Mouse (Mus musculus): ENCODE measurements at regions not wholly inside any gene's neighbourhood (a gene's known extent, or its start where the extent isn't known, plus 50 kb on each side); places are given as distances from the start of the nearest gene placed in this dataset.

DNA sequence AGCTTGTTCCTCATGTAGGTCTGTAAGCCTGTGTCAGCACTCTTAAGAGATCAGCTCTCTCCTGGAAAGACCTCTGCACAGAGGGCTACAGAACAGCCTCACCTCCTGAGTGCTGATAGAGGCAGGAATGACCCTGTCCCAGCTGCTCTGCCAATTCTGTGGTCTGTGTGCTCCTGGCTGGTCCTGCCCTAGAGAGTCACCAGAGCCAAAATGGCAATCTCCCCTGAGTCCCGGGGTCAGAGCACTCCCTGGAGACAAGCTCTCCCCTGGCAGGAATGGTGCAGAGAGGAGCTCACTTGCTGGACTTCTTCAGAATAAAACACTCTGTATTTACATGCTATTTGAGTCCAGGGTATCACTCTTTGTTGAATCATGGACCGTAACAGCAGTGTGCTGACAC lies 149.9 kb upstream of the Slc4a7 start:
- Histone ChIP-seq H3K27ac (ENCODE audit: insufficient read depth, low read depth, low read length, poor library complexity, severe bottlenecking) (no peak overlapping the region), H3K9me3 (ENCODE audit: control insufficient read depth, insufficient read depth, low read depth, low read length) (no peaks in the 10 kb centered on the region), H3K4me3 (ENCODE audit: insufficient read depth in 1 of 2, low read depth in 1 of 2, low read length in 2 of 2, poor library complexity in 1 of 2, severe bottlenecking in 1 of 2) (no peak overlapping the region), H3K9ac (ENCODE audit: insufficient read depth, low read depth, low read length, poor library complexity, severe bottlenecking) (no peak overlapping the region), H3K36me3 (ENCODE audit: control insufficient read depth, insufficient read depth, low read length, poor library complexity, severe bottlenecking) (no peaks in the 10 kb centered on the region), H3K4me1 (ENCODE audit: control insufficient read depth in 2 of 2, insufficient read depth in 2 of 2, low read length in 2 of 2, poor library complexity in 1 of 2) (no peaks in the 10 kb centered on the region)
- in situ Hi-C loops (cut with MboI; ENCODE audit: low sequenced_read_pairs in 2 of 2, unreplicated experiment in 2 of 2): no loop called here
- TF ChIP-seq ZC3H11A (IDR thresholded peaks at IDR 0.05; ENCODE audit: borderline replicate concordance, low read depth, low read length) (no peak), CHD2 (IDR thresholded peaks at IDR 0.05; ENCODE audit: low read depth, low read length) (no peak), ZNF384 (IDR thresholded peaks at IDR 0.05; ENCODE audit: low read depth, low read length) (no peak), HCFC1 (IDR thresholded peaks at IDR 0.05; ENCODE audit: borderline replicate concordance, insufficient read depth, low read length) (no peak), MAFK (IDR thresholded peaks at IDR 0.05; ENCODE audit: insufficient read depth, low read depth, low read length) (no peak)
- no peak for DNase-seq (ENCODE audit: low read depth, low spot score)

GRCm38 (mm10) chr14:14574851-14575250 lies 127.2 kb upstream of the Slc4a7 start:
- Histone ChIP-seq H3K9me3 (ENCODE audit: control insufficient read depth, insufficient read depth, low read depth, low read length) (no peaks in the 10 kb centered on the region), H3K4me3 (ENCODE audit: insufficient read depth in 1 of 2, low read depth in 1 of 2, low read length in 2 of 2, poor library complexity in 1 of 2, severe bottlenecking in 1 of 2) (no peak overlapping the region), H3K4me1 (ENCODE audit: control insufficient read depth in 2 of 2, insufficient read depth in 2 of 2, low read length in 2 of 2, poor library complexity in 1 of 2) (peaks cover 0 to 2% of the 10 kb centered on the region in 2 experiments; a peak in 1 of 4 replicates), H3K9ac (ENCODE audit: insufficient read depth, low read depth, low read length, poor library complexity, severe bottlenecking) (no peak overlapping the region), H3K36me3 (ENCODE audit: control insufficient read depth, insufficient read depth, low read length, poor library complexity, severe bottlenecking) (no peaks in the 10 kb centered on the region), H3K27ac (ENCODE audit: insufficient read depth, low read depth, low read length, poor library complexity, severe bottlenecking) (no peak overlapping the region)
- peak; percentile 47 for DNase-seq (ENCODE audit: low read depth, low spot score)
- in situ Hi-C loops (cut with MboI; ENCODE audit: low sequenced_read_pairs in 2 of 2, unreplicated experiment in 2 of 2): no loop called here
- TF ChIP-seq HCFC1 (IDR thresholded peaks at IDR 0.05; ENCODE audit: borderline replicate concordance, insufficient read depth, low read length): no peak
- TF ChIP-seq ZC3H11A (IDR thresholded peaks at IDR 0.05; ENCODE audit: borderline replicate concordance, low read depth, low read length): peak; percentile 36; the same call in 1 of the 2 replicates

DNA sequence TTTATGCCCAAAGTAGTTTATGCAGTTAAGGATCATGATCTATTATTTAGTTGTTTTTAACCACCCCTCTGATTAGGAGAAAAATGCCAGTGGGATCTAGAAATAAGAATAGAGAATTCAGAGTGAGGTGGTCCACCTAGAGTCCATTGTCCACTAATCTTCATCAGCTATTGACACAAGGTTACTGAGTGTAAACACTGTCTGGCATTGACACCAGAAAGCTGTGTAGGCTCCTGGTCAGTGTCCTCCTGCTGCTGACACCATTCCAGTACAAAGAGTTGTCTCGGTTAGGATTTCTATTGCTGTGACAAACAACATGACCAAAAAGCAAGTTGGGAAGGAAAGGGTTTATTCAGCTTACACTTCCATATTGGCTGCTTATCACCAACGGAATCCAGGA lies 110.1 kb upstream of the Slc4a7 start:
- H3K27ac ChIP-seq (ENCODE audit: insufficient read depth, low read depth, low read length, poor library complexity, severe bottlenecking): no peak overlapping the region
- H3K4me1 ChIP-seq (ENCODE audit: control insufficient read depth in 2 of 2, insufficient read depth in 2 of 2, low read length in 2 of 2, poor library complexity in 1 of 2): no peaks in the 10 kb centered on the region
- no peak overlapping the region for H3K4me3 ChIP-seq (ENCODE audit: insufficient read depth in 1 of 2, low read depth in 1 of 2, low read length in 2 of 2, poor library complexity in 1 of 2, severe bottlenecking in 1 of 2)
- no peak for DNase-seq (ENCODE audit: low read depth, low spot score)
- no peak overlapping the region for H3K9ac ChIP-seq (ENCODE audit: insufficient read depth, low read depth, low read length, poor library complexity, severe bottlenecking)
- in situ Hi-C loops (cut with MboI; ENCODE audit: low sequenced_read_pairs in 2 of 2, unreplicated experiment in 2 of 2): no loop called here
- TF ChIP-seq ZC3H11A (IDR thresholded peaks at IDR 0.05; ENCODE audit: borderline replicate concordance, low read depth, low read length) (no peak), HCFC1 (IDR thresholded peaks at IDR 0.05; ENCODE audit: borderline replicate concordance, insufficient read depth, low read length) (no peak), ZNF384 (IDR thresholded peaks at IDR 0.05; ENCODE audit: low read depth, low read length) (no peak), MAFK (IDR thresholded peaks at IDR 0.05; ENCODE audit: insufficient read depth, low read depth, low read length) (no peak), CHD2 (IDR thresholded peaks at IDR 0.05; ENCODE audit: low read depth, low read length) (no peak)
- no peaks in the 10 kb centered on the region for H3K36me3 ChIP-seq (ENCODE audit: control insufficient read depth, insufficient read depth, low read length, poor library complexity, severe bottlenecking)
- H3K9me3 ChIP-seq (ENCODE audit: control insufficient read depth, insufficient read depth, low read depth, low read length): no peaks in the 10 kb centered on the region

- H3K9ac ChIP-seq (ENCODE audit: insufficient read depth, low read depth, low read length, poor library complexity, severe bottlenecking): no peak overlapping the region
- no peak for TF ChIP-seq CHD2 (IDR thresholded peaks at IDR 0.05; ENCODE audit: low read depth, low read length)
- no peak for TF ChIP-seq MAFK (IDR thresholded peaks at IDR 0.05; ENCODE audit: insufficient read depth, low read depth, low read length)
- no peak for TF ChIP-seq ZNF384 (IDR thresholded peaks at IDR 0.05; ENCODE audit: low read depth, low read length)
- no peak for TF ChIP-seq HCFC1 (IDR thresholded peaks at IDR 0.05; ENCODE audit: borderline replicate concordance, insufficient read depth, low read length)
- no peak for TF ChIP-seq ZC3H11A (IDR thresholded peaks at IDR 0.05; ENCODE audit: borderline replicate concordance, low read depth, low read length)
- DNase-seq (ENCODE audit: low read depth, low spot score): no peak
- in situ Hi-C loops (cut with MboI; ENCODE audit: low sequenced_read_pairs in 2 of 2, unreplicated experiment in 2 of 2): no loop called here
- no peaks in the 10 kb centered on the region for H3K9me3 ChIP-seq (ENCODE audit: control insufficient read depth, insufficient read depth, low read depth, low read length)
- H3K4me3 ChIP-seq (ENCODE audit: insufficient read depth in 1 of 2, low read depth in 1 of 2, low read length in 2 of 2, poor library complexity in 1 of 2, severe bottlenecking in 1 of 2): no peak overlapping the region
- H3K36me3 ChIP-seq (ENCODE audit: control insufficient read depth, insufficient read depth, low read length, poor library complexity, severe bottlenecking): no peaks in the 10 kb centered on the region
- no peaks in the 10 kb centered on the region for H3K4me1 ChIP-seq (ENCODE audit: control insufficient read depth in 2 of 2, insufficient read depth in 2 of 2, low read length in 2 of 2, poor library complexity in 1 of 2)
- H3K27ac ChIP-seq (ENCODE audit: insufficient read depth, low read depth, low read length, poor library complexity, severe bottlenecking): no peak overlapping the region
These were observed 107.3 kb upstream of the Slc4a7 start for GRCm38 (mm10) chr14:14594753-14595152.
